Mouse (Mus musculus) hindbrain, embryonic 12.5 days (tissue): ENCODE measurements around the gene Otud4. TPM values are rescaled to one million over a fixed set of nuclear protein-coding genes. Genes with fewer than 3 reads are reported as not detected.

Experiments used
- ATAC-seq: fragments of 200-750 bp; cut with Nextera tagmentation; 2 replicates; pipeline ENCODE4 v1.8.0; 2017; ENCODE audit warnings: moderate TSS enrichment; ENCODE audit not compliant: low FRiP score
- H3K27ac ChIP-seq: fragments of 300-500 bp; sonication (generic); 2 replicates; pipeline ENCODE4 v1.5.1; 2016; ENCODE audit warnings: mild to moderate bottlenecking
- H3K27me3 ChIP-seq: fragments of 300-500 bp; sonication (generic); 2 replicates; pipeline ENCODE4 v1.6.1; 2016; ENCODE audit warnings: mild to moderate bottlenecking
- H3K36me3 ChIP-seq: fragments of 300-500 bp; sonication (generic); 2 replicates; pipeline ENCODE4 v1.6.1; 2016; ENCODE audit warnings: mild to moderate bottlenecking
- H3K4me1 ChIP-seq: fragments of 300-500 bp; sonication (generic); 2 replicates; pipeline ENCODE4 v1.6.1; 2016
- H3K4me2 ChIP-seq: fragments of 300-500 bp; sonication (generic); replicated peaks from 2 replicates; pipeline ENCODE4 v1.6.1; 2016; ENCODE audit warnings: mild to moderate bottlenecking
- H3K4me3 ChIP-seq: fragments of 300-500 bp; sonication (generic); 2 replicates; pipeline ENCODE4 v1.5.1; 2016; ENCODE audit warnings: mild to moderate bottlenecking
- H3K9ac ChIP-seq: fragments of 300-500 bp; sonication (generic); 2 replicates; pipeline ENCODE4 v1.6.1; 2016; ENCODE audit warnings: mild to moderate bottlenecking, moderate library complexity
- H3K9me3 ChIP-seq: fragments of 300-500 bp; sonication (generic); replicated peaks from 2 replicates; pipeline ENCODE4 v1.6.1; 2016; ENCODE audit warnings: mild to moderate bottlenecking
- WGBS: fragments of 180-500 bp; shearing (Covaris S2); methylation state at CpG from one replicate; pipeline ENCODE4 v1.1.7; 2016; 5-methylcytosine and 5-hydroxymethylcytosine counted together
- polyA plus RNA-seq: library from polyadenylated mRNA; unstranded; fragments of >200 nt; fragmentation: Nextera tagmentation; extraction: Ambion mirVana; gene quantifications from 2 replicates; pipeline ENCODE4 v1.2.1, GENCODE M21; 2016

Gene Otud4
- polyA plus RNA-seq, 1 experiment from 2014 or later = 19.3 TPM

GRCm38 (mm10) chr8:79620489-79621276 lies 18.7 kb upstream of the Otud4 start:
- no peaks in the 10 kb centered on the region for H3K36me3 ChIP-seq
- 41% methylated on average over 9 of the region's 9 CpGs for WGBS
- H3K27ac ChIP-seq = no peak overlapping the region
- H3K9me3 ChIP-seq = no peaks in the 10 kb centered on the region
- peaks cover 12% of the 10 kb centered on the region for H3K4me1 ChIP-seq
- H3K27me3 ChIP-seq = no peaks in the 10 kb centered on the region
- H3K4me2 ChIP-seq = no peak overlapping the region
- no peak overlapping the region for H3K4me3 ChIP-seq
- no peak for ATAC-seq
- H3K9ac ChIP-seq = no peak overlapping the region

GRCm38 (mm10) chr8:79622346-79622745 lies 17.1 kb upstream of the Otud4 start:
- Histone ChIP-seq H3K9me3 (no peaks in the 10 kb centered on the region), H3K4me1 (peaks cover 12% of the 10 kb centered on the region), H3K27me3 (no peaks in the 10 kb centered on the region), H3K36me3 (no peaks in the 10 kb centered on the region), H3K4me2 (no peak overlapping the region), H3K27ac (no peak overlapping the region), H3K4me3 (no peak overlapping the region), H3K9ac (no peak overlapping the region)
- WGBS = 78% methylated on average over 11 of the region's 11 CpGs
- no peak for ATAC-seq

- Histone ChIP-seq H3K4me3 (no peak overlapping the region), H3K27me3 (no peaks in the 10 kb centered on the region), H3K27ac (no peak overlapping the region), H3K9ac (no peak overlapping the region), H3K36me3 (no peaks in the 10 kb centered on the region), H3K9me3 (no peaks in the 10 kb centered on the region), H3K4me1 (peaks cover 12% of the 10 kb centered on the region), H3K4me2 (no peak overlapping the region)
- WGBS = 95% methylated on average over 12 of the region's 12 CpGs
- no peak for ATAC-seq
Observed at GRCm38 (mm10) chr8:79623351-79623750, 16.1 kb upstream of the Otud4 start.

GRCm38 (mm10) chr8:79624416-79624815 lies 15.0 kb upstream of the Otud4 start:
- peaks cover 12% of the 10 kb centered on the region for H3K4me1 ChIP-seq
- no peak for ATAC-seq
- H3K36me3 ChIP-seq = no peaks in the 10 kb centered on the region
- H3K4me2 ChIP-seq = no peak overlapping the region
- WGBS = 87% methylated on average over 4 of the region's 4 CpGs
- no peaks in the 10 kb centered on the region for H3K27me3 ChIP-seq
- H3K9me3 ChIP-seq = no peaks in the 10 kb centered on the region
- H3K27ac ChIP-seq = no peak overlapping the region
- no peak overlapping the region for H3K9ac ChIP-seq
- no peak overlapping the region for H3K4me3 ChIP-seq

GRCm38 (mm10) chr8:79626213-79626612 lies 13.2 kb upstream of the Otud4 start:
- no peaks in the 10 kb centered on the region for H3K27me3 ChIP-seq
- ATAC-seq = no peak
- no peak overlapping the region for H3K9ac ChIP-seq
- no peak overlapping the region for H3K4me3 ChIP-seq
- no peak overlapping the region for H3K4me2 ChIP-seq
- WGBS = 79% methylated on average over 5 of the region's 5 CpGs
- no peaks in the 10 kb centered on the region for H3K36me3 ChIP-seq
- no peak overlapping the region for H3K27ac ChIP-seq
- H3K4me1 ChIP-seq = no peaks in the 10 kb centered on the region
- no peaks in the 10 kb centered on the region for H3K9me3 ChIP-seq

GRCm38 (mm10) chr8:79635491-79635890 lies 3.9 kb upstream of the Otud4 start:
- no peak overlapping the region for H3K4me3 ChIP-seq
- no peak overlapping the region for H3K4me2 ChIP-seq
- no peak overlapping the region for H3K9ac ChIP-seq
- no peaks in the 10 kb centered on the region for H3K27me3 ChIP-seq
- H3K4me1 ChIP-seq = peaks cover under 1% of the 10 kb centered on the region; the same call in 1 of the 2 replicates
- no peaks in the 10 kb centered on the region for H3K9me3 ChIP-seq
- H3K27ac ChIP-seq = no peak overlapping the region
- ATAC-seq = no peak
- 93% methylated on average over 1 of the region's 1 CpGs for WGBS
- no peaks in the 10 kb centered on the region for H3K36me3 ChIP-seq

- no peaks in the 10 kb centered on the region for H3K9me3 ChIP-seq
- H3K36me3 ChIP-seq = no peaks in the 10 kb centered on the region
- H3K4me2 ChIP-seq = no peak overlapping the region
- no peaks in the 10 kb centered on the region for H3K27me3 ChIP-seq
- peaks cover 7% of the 10 kb centered on the region for H3K4me1 ChIP-seq
- H3K4me3 ChIP-seq = no peak overlapping the region
- 85% methylated on average over 1 of the region's 1 CpGs for WGBS
- H3K27ac ChIP-seq = no peak overlapping the region
- H3K9ac ChIP-seq = no peak overlapping the region
- no peak for ATAC-seq
Observed at GRCm38 (mm10) chr8:79636151-79636550, 3.3 kb upstream of the Otud4 start.

GRCm38 (mm10) chr8:79637237-79637636 lies 2.2 kb upstream of the Otud4 start:
- Histone ChIP-seq H3K4me1 (peaks cover 17% of the 10 kb centered on the region), H3K9me3 (no peaks in the 10 kb centered on the region), H3K9ac (no peak overlapping the region), H3K27me3 (no peaks in the 10 kb centered on the region), H3K4me3 (no peak overlapping the region), H3K4me2 (no peak overlapping the region), H3K27ac (no peak overlapping the region), H3K36me3 (no peaks in the 10 kb centered on the region)
- 92% methylated on average over 3 of the region's 3 CpGs for WGBS
- no peak for ATAC-seq

GRCm38 (mm10) chr8:79638001-79638706 lies 1.3 kb upstream of the Otud4 start:
- peak overlapping the region; percentile 94 for H3K4me3 ChIP-seq
- peak overlapping the region; percentile 73 for H3K4me2 ChIP-seq
- no peak for ATAC-seq
- H3K36me3 ChIP-seq = no peaks in the 10 kb centered on the region
- peak overlapping the region; percentile 79; the same call in 1 of the 2 replicates for H3K9ac ChIP-seq
- no peaks in the 10 kb centered on the region for H3K27me3 ChIP-seq
- peak overlapping the region; percentile 96 for H3K27ac ChIP-seq
- no peaks in the 10 kb centered on the region for H3K9me3 ChIP-seq
- H3K4me1 ChIP-seq = peaks cover 22% of the 10 kb centered on the region
- 13% methylated on average over 11 of the region's 11 CpGs for WGBS

- peak overlapping the region; percentile 94 for H3K4me3 ChIP-seq
- no peaks in the 10 kb centered on the region for H3K27me3 ChIP-seq
- H3K9ac ChIP-seq = peak overlapping the region; percentile 92
- under 1% methylated on average over 74 of the region's 77 CpGs for WGBS
- no peaks in the 10 kb centered on the region for H3K9me3 ChIP-seq
- H3K36me3 ChIP-seq = no peaks in the 10 kb centered on the region
- peak overlapping the region; percentile 73 for H3K4me2 ChIP-seq
- H3K4me1 ChIP-seq = peaks cover 22% of the 10 kb centered on the region
- H3K27ac ChIP-seq = peak overlapping the region; percentile 96
- ATAC-seq = peak; percentile 99
Observed at GRCm38 (mm10) chr8:79638707-79639549, 490 bp upstream of the Otud4 start.

GRCm38 (mm10) chr8:79641119-79641518 lies 1.7 kb downstream of the Otud4 start:
- Histone ChIP-seq H3K4me2 (peak overlapping the region; percentile 73), H3K9me3 (no peaks in the 10 kb centered on the region), H3K27ac (no peak overlapping the region), H3K36me3 (peaks cover 5% of the 10 kb centered on the region; the same call in 1 of the 2 replicates), H3K4me1 (peaks cover 22% of the 10 kb centered on the region), H3K4me3 (peak overlapping the region; percentile 94), H3K9ac (peak overlapping the region; percentile 92), H3K27me3 (no peaks in the 10 kb centered on the region)
- ATAC-seq = no peak
- WGBS = 41% methylated on average over 1 of the region's 1 CpGs

GRCm38 (mm10) chr8:79649569-79649968 lies 10.2 kb downstream of the Otud4 start:
- Histone ChIP-seq H3K4me3 (no peak overlapping the region), H3K9me3 (no peaks in the 10 kb centered on the region), H3K27me3 (no peaks in the 10 kb centered on the region), H3K9ac (no peak overlapping the region), H3K36me3 (peaks cover 24% of the 10 kb centered on the region), H3K27ac (no peak overlapping the region), H3K4me1 (no peaks in the 10 kb centered on the region), H3K4me2 (no peak overlapping the region)
- 92% methylated on average over 4 of the region's 4 CpGs for WGBS
- no peak for ATAC-seq
